Mouse (Mus musculus) heart, adult 2 months (tissue): ENCODE results near the gene Myo9a.

Experiments used
- CTCF ChIP-seq: fragments of 200-600 bp; IDR thresholded peaks from 2 replicates; pipeline ENCODE4 v1.8.1; 2022; ENCODE audit warnings: antibody characterized with exemption, mild to moderate bottlenecking, moderate library complexity
- POLR2A ChIP-seq: fragments of 200-500 bp; IDR thresholded peaks from 2 replicates; pipeline ENCODE4 v1.6.1; 2011; ENCODE audit warnings: mild to moderate bottlenecking, low read depth, low read length, control low read depth; ENCODE audit not compliant: insufficient read depth

DNA sequence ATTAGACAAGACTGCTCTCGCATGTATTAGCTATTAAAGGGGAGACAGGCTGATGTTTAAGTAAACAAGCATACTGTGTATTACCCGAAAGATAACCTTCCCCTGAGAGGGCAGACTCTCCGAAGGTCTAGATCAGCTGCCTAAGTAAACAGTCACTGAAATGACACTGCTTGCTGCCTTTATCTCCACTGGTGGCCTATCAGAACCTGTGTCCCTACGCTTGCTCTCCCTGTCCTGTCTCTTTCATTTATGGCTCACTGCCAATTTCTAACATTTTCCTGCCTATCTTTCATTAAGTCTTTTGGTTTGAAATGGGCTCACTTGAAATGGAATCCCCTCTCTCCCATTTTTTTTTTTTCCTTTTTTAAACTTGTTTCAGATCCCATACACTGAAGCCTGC, 15.3 kb upstream of the Myo9a start:
- TF ChIP-seq POLR2A = no peak
- TF ChIP-seq CTCF = no peak
